Mouse (Mus musculus) liver, embryonic 11.5 days (tissue): Measurements from ENCODE around the gene Nemp2. TPM values are rescaled to one million over a fixed set of nuclear protein-coding genes. Genes with fewer than 3 reads are reported as not detected.
"Not testable (repeated sequence)": the region's sequence is repeated elsewhere in the genome, so short reads cannot be mapped to it uniquely, and the experiment has no call there.

Experiments
- ATAC-seq: fragments of 200-750 bp; cut with Nextera tagmentation; replicated peaks from 2 replicates; pipeline ENCODE4 v1.8.0; 2017; ENCODE audit warnings: moderate number of reproducible peaks, mild to moderate bottlenecking, moderate TSS enrichment, moderate library complexity; ENCODE audit not compliant: low FRiP score
- DNase-seq: peaks from one replicate; pipeline ENCODE4 v3.0.0-alpha.2; 2017; ENCODE audit warnings: low spot score
- H3K27ac ChIP-seq: fragments of 300-500 bp; sonication (generic); 2 replicates; pipeline ENCODE4 v1.5.1; 2014; ENCODE audit warnings: mild to moderate bottlenecking, low read depth, low read length, control low read depth
- H3K27me3 ChIP-seq: fragments of 300-500 bp; sonication (generic); replicated peaks from 2 replicates; pipeline ENCODE4 v1.6.1; 2014; ENCODE audit warnings: low read length, mixed read lengths; ENCODE audit not compliant: control insufficient read depth, insufficient read depth
- H3K36me3 ChIP-seq: fragments of 300-500 bp; sonication (generic); 2 replicates; pipeline ENCODE4 v1.6.1; 2014; ENCODE audit warnings: mild to moderate bottlenecking, low read length, moderate library complexity, mixed read lengths; ENCODE audit not compliant: control insufficient read depth, insufficient read depth
- H3K4me1 ChIP-seq: fragments of 300-500 bp; sonication (generic); replicated peaks from 2 replicates; pipeline ENCODE4 v1.6.1; 2014; ENCODE audit warnings: low read length, mixed read lengths; ENCODE audit not compliant: control insufficient read depth, insufficient read depth
- H3K4me2 ChIP-seq: fragments of 300-500 bp; sonication (generic); 2 replicates; pipeline ENCODE4 v1.6.1; 2014; ENCODE audit warnings: mild to moderate bottlenecking, control low read depth, moderate library complexity
- H3K4me3 ChIP-seq: fragments of 300-500 bp; sonication (generic); 2 replicates; pipeline ENCODE4 v1.5.1; 2014; ENCODE audit warnings: low read depth, low read length, control low read depth
- H3K9ac ChIP-seq: fragments of 300-500 bp; sonication (generic); 2 replicates; pipeline ENCODE4 v1.6.1; 2014; ENCODE audit warnings: low read depth, low read length, control low read depth
- H3K9me3 ChIP-seq: fragments of 300-500 bp; sonication (generic); 2 replicates; pipeline ENCODE4 v1.6.1; 2016; ENCODE audit warnings: low read length, inconsistent platforms, mixed read lengths; ENCODE audit not compliant: control insufficient read depth
- WGBS: fragments of 180-500 bp; shearing (Covaris S2); extraction: QIAGEN DNeasy Blood & Tissue Kit; methylation state at CpG from one replicate; pipeline ENCODE4 v1.1.7; 2014; 5-methylcytosine and 5-hydroxymethylcytosine counted together
- polyA plus RNA-seq: library from polyadenylated mRNA; unstranded; fragments of >200 nt; fragmentation: Nextera tagmentation; extraction: Ambion mirVana; gene quantifications from 2 replicates; pipeline ENCODE4 v1.2.1, GENCODE M21; 2014

Nemp2 gene
- polyA plus RNA-seq, 1 experiment from 2014 or later = 5.8 TPM

DNA sequence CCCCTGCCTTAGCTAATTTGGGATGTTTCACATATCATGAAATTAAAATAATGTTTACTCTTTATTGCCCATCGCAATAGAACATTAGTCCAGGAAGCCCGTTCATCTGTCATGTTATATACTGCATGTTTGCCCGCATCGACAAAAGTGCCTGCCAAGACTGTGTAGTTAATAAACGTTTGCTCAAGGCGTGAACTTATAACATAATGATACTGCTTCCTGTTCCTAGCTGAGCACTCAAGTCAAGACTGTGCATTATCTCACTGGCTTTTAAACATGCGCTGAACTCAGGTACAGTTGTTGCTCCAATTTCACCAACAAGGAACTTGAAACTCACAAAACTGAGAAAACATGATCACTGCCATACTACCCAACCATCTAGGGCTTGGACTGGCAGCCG is 57.1 kb downstream of the Nemp2 start:
- no peak overlapping the region for H3K4me2 ChIP-seq
- 85% methylated on average over 8 of the region's 8 CpGs for WGBS
- H3K36me3 ChIP-seq = no peaks in the 10 kb centered on the region
- H3K9me3 ChIP-seq = no peaks in the 10 kb centered on the region
- no peak overlapping the region for H3K27ac ChIP-seq
- ATAC-seq (no peak), DNase-seq (no peak)
- no peak overlapping the region for H3K4me3 ChIP-seq
- no peaks in the 10 kb centered on the region for H3K4me1 ChIP-seq
- no peak overlapping the region for H3K9ac ChIP-seq
- H3K27me3 ChIP-seq = no peaks in the 10 kb centered on the region

DNA sequence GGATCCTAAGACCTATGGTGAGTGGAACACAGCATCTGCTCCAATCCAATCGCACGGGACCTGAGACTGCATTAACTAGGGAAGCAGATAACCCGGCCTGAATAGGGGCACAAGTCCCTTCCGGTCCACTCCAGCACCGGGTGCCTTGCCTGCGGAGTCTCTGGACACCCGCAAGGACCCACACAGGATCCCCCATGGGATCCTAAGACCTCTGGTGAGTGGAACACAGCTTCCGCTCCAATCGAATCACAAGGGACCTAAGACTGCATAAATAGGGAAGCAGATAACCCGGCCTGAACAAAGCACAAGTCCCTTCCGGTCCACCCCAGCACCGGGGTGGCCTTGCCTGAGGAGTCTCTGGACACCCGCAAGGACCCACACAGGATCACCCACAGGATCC is 64.0 kb downstream of the Nemp2 start:
- H3K36me3 ChIP-seq, H3K27ac ChIP-seq, H3K27me3 ChIP-seq, DNase-seq, H3K9me3 ChIP-seq, H3K4me2 ChIP-seq, ATAC-seq, H3K9ac ChIP-seq, H3K4me3 ChIP-seq, H3K4me1 ChIP-seq: not testable (repeated sequence)
- 94% methylated on average over 13 of the region's 13 CpGs for WGBS

Other genes starting within 250 kb of the Nemp2 start
- 20.5 and 20.6 TPM in 2 replicates for gene Nab1, start 130.0 kb upstream of the Nemp2 start, polyA plus RNA-seq
- gene Mfsd6, start 96.8 kb downstream of the Nemp2 start, polyA plus RNA-seq = 0.73 and 0.84 TPM in 2 replicates
- gene Inpp1, start 187.0 kb downstream of the Nemp2 start, polyA plus RNA-seq = 7.0 and 7.7 TPM in 2 replicates
- 27.7 and 28.4 TPM in 2 replicates for gene Hibch, start 214.2 kb downstream of the Nemp2 start, polyA plus RNA-seq